Mouse (Mus musculus) thymus, postnatal 10 days (tissue): ENCODE data around the gene Ntpcr.

Experiments used
- DNase-seq, 2 experiments: peaks; one replicate each; pipeline ENCODE4 v3.0.0; 2021; ENCODE audit warnings: low spot score in 2 of 2

Gene Ntpcr

DNA sequence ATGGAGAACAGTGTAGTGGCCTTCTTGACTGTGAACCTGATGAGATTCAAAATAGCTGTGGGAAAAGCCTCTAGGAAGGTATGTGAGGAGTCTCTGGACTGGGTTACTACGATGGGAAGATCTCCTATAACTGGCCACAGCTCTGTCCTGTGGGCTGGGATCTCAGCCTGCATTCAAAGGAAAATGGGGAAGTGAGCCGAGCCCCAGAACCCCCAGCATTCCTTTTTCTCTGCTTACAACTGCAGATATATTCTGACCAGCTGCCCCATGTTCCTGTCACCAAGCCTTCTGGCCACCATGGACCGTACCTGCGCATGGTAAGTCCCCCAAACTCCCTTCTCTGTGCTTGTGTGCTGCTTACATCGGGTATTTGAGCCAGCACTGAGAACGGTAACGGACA is at the start of gene Ntpcr:
Gene Ntpcr (plus strand): TSS at position 218 of the 400 bp plus-strand sequence.
- no peak for DNase-seq

DNA sequence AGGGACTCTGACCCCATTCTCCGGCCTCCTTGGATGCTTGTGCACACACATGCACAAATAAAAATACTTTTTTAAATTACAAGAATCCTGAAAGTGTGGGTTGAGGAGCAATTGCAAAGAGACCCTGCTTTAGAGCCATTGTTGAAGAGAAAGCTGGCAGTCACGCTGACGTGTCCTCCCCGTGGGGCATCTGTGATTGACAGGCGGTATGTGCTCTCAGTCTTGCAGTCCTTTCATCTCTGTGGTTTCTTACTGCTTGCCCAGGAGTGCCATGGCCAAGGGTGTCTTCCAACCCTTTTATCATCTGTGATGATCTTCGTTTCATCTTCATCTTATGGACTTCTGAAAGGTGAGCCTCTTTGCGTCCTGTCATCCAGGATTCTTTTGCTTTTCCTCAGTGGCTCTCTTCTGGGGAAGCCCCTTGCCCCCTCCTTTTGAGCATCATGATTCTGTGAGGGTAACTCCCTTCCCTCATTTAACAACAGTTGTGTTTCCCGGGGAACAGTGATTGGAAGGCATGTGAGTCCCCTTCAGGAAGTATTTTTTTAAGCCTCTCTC is 48.8 kb upstream of the Ntpcr start:
- DNase-seq = no peak

DNA sequence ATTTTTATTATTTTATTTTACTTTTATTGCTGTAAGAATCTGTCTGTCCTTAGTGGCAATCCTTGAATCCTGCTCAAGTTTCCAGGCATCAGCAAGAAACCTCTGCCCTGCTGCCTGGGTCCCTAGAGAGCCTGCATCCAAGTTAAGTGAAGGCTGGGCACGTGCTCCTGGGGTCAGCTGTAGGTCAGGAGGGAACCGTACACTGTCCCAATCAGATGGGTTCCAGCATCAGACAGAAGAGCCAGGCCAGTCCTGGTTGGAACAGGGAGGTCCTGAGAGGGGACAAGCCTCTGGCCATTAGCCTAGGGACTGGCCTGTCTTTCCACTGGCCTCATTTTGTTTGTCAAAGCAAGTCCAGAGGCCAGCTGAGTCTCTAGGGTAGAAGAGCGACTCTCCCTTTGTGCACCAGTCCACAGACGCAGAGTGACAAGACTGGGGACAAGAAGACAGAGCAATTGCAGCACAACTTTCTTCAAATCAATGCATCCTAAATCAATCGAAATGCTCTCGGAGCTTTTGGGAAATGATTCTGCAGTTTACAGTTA is 44.5 kb upstream of the Ntpcr start:
- DNase-seq = no peak

DNA sequence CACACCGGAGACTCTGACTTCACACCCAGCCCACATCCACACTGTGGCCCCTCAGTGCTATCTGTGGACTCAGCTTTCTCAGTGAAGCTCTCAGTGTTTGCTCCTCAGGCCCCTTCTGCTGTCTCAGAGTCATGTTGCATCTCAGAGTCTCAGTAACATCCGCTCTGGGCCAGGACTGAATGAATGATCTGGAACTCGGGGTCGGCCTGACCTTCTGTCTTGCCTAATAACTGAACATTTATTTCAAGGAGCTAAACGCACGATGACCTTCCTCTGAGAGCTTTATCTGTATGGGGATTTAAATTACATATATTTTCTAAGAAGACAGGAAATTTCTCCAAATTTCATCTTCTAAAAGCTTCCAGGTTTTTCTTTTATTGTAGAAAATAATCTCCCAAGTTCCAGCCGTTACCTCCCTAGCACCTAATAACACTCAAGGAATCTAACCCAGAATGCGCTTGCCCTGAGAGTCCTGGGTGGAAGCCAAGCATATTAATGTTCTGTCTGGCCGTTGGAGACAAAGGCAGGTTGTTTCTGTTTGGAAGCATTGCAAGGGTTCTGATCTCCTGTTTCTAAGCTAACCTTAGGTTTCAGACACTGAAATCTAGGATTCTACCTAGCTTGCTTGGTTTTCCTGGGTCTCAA is 43.4 kb upstream of the Ntpcr start:
- DNase-seq = no peak

DNA sequence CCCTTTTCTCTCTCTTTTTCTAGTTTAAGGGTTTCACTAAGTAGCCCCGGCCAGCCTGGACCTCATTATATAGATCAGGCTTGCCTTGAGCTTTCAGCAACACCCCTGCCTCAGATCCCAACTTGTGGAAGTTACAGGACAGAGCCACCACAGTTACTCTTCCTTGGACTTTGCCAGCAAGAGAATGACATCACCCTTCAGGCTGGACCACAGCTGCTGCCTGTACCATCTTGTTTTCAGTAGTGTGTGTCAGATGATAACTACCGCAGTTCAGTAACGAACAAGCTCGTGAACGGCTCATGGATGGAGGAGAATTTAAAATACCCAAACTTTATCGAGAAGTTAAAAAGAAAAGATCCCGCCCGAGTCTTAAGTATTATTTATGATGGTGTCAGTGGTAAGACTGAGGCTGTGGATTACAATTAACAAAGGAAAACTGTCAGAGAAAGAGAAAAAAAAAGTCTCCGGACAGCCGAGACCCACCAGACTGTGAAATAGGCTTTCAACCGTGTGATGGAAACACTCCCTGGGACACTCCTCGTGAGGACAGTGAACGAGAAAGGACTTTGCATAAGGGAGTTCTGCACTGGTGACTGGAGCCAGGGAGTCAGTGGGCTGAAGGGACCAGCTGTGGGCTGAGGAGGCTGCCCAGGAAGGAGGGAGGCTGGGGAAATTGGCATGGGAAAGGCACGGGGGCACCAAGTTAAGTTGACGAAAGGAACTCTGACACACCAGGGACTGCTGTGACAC is 39.4 kb upstream of the Ntpcr start:
- no peak for DNase-seq

DNA sequence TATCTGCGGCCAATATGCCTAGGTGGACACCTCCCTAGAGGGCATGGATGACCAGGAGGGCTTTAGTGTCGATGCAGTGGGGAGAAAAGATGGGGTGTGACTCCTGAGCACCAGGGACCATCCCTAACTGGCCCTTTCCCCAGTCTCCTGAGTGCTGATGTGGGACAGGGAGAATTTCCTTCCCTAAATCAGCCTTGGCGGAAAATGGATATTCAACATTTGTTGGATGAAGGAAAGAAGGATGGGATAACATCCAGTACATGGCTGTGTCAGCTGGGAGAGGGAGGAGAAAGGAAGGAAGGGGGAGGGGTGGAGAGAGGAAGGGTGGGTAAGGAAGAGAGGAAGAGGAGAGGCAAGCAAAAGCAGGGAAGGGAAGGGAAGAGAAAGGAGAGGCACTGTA is 38.8 kb upstream of the Ntpcr start:
- DNase-seq = no peak

DNA sequence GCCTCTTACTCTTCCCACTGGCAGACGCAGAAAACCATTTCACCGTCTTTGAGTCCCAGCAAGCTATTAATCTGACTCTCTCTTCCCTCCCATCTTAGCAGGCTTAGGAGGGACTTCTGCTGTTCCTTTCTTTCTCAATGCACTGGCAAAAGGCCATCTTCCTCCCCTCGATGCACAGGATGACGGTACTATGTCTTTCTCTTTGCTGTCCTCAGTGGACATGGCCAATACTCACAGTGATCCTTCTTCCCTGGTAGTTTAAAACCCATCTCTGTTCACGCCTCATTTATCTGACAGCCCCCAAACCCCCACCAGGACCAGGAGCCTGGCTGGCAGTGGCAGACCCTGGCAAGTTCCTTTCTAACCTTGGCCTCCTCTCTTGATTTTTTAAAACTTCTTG is 37.3 kb upstream of the Ntpcr start:
- no peak for DNase-seq

DNA sequence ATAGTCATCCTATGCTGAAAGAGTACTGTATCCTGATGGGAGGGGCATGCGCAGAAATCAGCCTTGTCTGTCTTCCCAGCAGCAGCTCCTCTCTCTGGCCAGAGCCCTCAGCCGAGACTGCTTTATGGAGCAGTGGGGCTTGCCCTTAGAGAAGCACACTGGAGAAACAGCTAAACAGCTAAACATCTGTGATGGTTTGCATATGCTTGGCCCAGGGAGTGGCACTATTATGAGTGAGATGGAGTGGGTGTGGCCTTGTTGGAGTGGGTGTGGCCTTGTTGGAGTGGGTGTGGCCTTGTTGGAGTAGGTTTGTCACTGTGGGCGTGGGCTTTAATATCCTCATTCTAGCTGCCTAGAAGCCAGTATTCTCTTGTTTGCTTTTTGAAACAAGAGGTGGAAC is 36.6 kb upstream of the Ntpcr start:
- DNase-seq = no peak

DNA sequence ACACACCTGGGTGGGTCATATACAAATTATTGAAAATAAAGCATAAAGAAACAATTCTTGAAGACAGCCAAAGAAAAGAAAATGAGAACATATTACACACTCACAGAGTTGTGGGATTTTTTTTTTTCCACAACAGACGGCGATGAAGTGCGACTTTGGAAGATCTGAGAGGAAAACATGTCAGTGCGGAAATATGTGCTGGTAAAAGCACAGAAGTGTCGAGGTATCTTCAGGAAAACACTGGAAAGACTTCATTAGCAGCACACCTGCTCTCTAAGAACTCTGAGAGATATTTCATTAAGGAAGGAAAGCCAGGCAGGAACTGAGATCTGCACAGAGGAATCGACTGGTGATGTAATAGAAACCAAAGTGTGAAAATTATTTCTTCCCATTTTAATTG is 33.8 kb upstream of the Ntpcr start:
- no peak for DNase-seq

DNA sequence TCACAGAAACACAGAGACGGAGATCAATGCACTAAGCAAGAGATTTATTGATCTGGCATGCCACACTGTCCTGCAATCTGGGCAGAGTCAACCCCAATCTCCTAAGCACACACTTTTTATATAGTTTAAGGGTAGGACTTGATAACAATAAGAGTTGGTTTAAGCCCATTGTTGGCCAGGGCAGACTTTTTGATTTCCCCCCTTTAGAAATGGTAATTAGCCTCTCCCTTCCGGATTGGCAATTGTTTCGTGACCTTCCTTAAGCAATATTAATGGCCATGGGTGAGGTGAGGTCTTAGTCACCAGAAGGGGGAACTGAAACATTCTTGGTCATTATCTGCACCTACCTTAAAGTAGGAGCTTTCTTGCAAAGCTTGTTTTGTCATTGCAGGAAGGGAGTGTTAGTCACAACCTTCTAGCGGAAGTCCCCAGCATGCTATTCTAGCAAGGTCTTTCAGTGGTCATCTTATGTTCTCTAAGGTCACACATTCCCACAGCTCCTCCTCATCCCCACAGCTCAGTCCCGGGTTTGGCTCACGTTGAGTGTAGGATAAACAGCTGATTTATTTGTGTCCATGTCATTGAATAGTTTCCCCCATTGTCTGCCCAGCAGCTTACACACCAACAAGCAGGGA is 30.3 kb upstream of the Ntpcr start:
- no peak for DNase-seq

DNA sequence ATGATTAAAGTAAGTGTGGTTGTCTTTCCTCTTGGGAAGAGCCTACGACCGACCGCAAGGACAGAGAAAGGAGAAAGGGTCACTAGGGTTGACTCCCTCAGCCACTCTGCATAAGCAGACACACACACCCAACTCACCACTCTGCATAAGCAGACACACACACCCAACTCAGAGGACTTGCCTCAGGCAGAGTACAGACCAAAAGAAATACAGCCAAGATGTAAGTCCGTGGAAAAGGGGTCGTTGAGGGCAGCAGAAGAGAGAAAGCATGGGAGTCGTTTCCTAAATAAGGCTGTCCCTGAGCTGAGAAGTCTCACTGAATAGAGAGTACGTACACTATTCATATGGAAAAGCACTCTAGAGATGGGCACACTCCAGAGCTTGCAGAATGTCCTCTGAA is 29.4 kb upstream of the Ntpcr start:
- no peak for DNase-seq

DNA sequence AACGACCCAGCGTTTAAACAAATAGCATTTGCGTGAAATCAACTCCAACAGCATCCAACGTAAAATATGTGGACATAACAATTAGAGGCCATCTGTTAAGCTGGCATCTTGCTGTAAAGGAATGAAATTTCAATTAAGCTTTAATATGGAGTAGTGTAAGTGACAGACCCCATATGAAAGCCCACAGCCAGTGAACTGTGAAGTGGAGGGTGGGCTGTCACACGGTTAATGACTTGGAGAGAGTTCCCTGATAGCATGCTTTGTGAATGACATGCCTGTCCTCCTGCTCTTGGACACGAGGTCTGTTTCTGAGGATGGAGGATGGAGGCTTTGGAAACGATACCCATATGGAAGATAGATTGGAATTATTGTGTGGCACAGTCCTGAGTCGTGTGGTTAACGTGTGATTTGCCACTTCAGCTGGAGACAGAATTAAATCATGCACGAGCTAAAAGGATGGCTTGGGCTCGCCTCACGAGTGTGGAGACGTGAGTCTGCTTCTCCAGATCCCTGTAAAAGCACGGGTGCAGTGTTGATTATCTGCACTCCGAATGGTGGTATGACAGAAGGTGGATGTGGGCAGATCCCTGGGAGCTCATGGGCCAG is 26.8 kb upstream of the Ntpcr start:
- DNase-seq = no peak

DNA sequence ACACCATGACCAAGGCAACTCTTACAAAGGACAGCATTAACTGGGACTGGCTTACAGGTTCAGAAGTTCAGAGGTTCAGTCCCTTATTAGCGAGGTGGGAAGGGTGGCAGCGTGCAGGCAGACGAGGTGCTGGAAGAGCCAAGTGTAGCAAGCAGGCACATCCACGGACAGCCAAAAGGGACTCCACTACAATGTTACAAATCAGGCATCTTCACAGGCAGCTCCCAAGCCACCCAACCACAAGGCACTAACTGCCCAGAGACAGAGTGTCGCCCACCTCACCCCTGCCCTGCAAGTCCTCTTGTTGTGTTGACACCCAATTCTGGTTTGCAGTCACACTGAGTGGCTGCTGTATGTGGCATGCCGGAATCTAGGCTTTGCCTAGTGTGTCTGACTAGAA is 25.3 kb upstream of the Ntpcr start:
- no peak for DNase-seq

DNA sequence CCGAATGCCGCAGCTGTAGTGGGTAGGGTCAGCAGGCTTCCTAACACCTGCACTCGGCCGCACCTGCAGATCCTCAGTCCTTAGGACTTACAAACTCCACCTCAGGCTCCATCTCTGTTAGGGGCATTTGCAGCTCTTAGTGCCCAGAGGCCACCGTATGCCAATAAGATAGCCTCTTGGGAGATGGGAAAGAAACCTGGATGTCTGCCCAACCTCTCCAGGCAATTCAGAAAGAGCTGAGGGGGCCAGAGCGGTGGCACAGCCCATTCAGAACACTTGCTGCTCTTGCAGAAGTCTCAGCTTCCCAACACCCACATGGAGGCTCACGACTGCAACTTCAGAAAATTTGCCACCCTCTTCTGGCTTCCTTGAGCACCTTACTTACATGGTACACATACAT is 23.9 kb upstream of the Ntpcr start:
- DNase-seq = no peak

DNA sequence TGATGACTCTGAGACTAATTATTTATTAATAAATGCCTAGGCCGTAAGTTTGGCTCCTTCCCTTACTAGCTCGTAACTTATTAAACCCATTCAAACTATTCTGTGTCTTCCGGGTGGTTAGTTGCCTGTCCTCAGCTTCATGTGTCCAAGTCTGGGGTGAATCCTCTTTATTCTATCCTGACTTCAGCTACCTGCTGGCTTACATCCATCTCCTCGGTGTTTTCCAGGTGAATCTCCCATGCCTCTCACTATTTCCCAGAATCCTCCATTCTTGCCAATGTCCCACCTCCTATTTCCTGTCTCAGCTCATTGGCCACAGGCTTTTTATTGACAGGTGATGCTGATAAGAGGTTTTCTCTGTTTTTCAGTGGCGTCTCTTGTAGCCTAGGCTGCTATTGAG is 20.6 kb upstream of the Ntpcr start:
- no peak for DNase-seq

DNA sequence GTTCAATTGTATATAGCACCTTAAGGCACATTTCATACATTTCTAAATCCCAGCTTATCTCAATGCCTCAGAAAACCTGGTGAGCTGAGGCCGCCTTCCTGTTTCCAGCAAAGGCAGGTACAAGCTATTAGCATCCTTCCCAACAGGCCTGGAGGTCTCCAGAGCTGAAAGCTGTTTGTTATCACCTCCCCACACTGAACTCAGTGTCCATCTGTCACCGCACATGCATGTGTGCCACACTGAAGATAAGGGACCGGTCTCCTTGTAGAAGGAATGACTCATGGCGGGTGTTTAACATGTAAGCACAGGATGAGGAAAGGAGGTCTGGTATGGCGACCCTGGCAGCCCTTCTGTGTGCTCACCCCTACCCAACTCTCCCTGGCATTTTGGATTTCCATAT is 18.2 kb upstream of the Ntpcr start:
- DNase-seq = no peak

DNA sequence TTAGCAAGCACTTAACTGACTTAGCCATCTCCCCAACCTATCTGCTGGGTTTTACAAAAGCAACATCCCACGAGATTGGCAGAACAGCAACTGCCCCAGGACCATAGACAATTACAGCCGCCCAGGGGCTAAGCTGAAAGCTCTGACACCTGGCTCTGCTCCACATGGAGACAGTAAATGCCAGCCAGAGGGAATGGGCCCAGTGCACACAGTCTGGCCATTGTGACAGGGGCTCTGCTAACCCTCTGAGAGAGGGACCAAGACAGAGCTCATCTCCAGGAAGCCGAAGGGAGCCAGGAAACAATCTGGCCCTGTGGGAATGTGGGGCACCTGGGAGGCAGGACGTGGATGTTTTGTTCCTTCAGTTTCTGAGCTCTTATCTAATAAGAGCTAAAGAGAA is 13.6 kb upstream of the Ntpcr start:
- no peak for DNase-seq

DNA sequence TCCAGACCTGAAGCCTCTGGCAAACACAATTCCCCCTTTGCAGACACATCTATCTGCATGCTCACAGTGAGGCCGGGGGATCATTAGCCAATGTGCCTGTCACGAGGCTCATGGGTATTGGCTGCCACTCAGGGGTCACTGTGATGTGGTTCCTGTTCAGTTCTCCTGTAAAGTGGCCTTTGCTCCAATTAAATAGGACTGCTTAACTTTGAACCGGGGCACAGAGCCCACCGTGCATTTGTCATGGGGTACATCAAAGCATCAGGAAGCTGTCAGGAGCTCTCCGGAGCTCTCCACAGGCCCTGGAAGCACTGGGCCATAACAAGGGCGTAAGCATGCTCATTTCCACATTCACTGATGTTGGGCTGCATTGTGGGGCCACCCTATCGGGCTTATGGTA is 13.2 kb upstream of the Ntpcr start:
- no peak for DNase-seq

DNA sequence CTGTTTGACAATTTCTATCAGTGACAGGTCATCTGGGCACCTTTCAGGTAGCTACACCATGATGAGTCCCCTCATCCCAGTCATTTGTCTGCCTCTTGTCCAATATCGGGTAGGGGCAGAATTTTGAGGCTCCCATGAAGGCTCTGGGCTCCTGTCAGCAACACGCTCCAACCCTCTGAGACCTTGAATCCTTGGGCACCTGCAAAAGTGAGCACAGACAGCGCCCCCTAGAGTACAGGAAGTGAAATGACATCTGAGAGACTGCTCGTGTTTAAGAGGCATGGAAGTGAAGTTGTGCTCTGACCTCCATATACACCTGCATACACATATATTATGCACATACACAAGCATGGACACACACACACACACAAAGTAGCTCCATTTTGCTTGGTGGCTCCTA is 10.8 kb upstream of the Ntpcr start:
- DNase-seq = no peak

DNA sequence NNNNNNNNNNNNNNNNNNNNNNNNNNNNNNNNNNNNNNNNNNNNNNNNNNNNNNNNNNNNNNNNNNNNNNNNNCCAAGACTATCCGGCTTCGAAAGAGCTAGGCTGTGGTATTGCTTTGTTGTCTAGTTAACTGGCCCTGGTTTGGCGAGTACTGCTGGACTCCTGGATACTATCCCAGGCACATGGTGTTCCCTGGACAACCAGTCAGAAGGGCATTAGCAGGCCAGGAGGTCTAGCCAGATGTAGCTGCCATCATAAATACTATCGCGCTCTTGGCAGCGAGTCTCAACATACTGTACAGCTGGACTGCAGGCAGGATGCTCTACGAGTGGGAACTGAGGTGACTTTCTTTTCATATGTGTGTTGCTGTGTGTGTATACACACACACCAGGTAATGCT is 7.1 kb upstream of the Ntpcr start:
- no peak for DNase-seq

DNA sequence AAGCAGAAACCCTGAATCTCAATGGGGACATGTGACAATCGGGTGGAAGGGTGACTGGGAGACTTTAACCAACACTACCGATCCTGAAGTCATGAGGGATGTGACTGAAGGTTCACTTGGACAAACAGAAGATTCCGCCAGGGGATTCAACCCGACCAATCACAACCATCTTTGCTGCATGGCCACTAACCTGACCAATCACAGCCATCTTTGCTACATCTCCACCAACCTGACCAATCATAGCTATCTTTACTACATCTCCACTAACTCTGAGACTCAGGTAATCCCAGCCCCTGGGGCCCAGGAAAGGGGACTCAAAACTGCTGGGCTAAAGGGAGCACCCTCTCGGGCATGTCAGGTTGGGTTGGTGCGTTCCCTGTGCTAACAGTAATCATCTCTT is 6.3 kb upstream of the Ntpcr start:
- DNase-seq = no peak
